Mouse (Mus musculus): ENCODE results near the gene Armt1.

Armt1 gene

GRCm38 (mm10) chr10:4432123-4432931 lies at the start of gene Armt1, which contains the start of gene Rmnd1:
Armt1 (plus strand) TSS chr10:4432467.
Rmnd1 (minus strand) TSS chr10:4432388.
- ChIA-PET CTCF (interaction anchor here (0.5 to 1.2 kb wide), 11 partner anchors 27 to 1454 kb away, joined by 3 to 6 read pairs (median 3); no protein-coding TSS in a partner anchor), POLR2A (interaction anchor here (0.5 to 4.8 kb wide), 91 partner anchors 8 to 1392 kb away, joined by 3 to 70 read pairs (median 5); partner anchors contain the start of genes Zbtb2 (in 3 of the 4), Ccdc170 (in 2 of the 4), Mthfd1l (in 2 of the 4) and Fbxo5 (in 1 of the 4))

- ChIA-PET POLR2A (interaction anchor here in 2 of 4 experiments (1.1 to 9.7 kb wide), 5 partner anchors 9 to 141 kb away, joined by 4 to 147 read pairs (median 43); no protein-coding TSS in a partner anchor), CTCF (interaction anchor here in 1 of 4 experiments (1.0 kb wide), 1 partner anchor 12 kb away, joined by 4 read pairs; no protein-coding TSS in a partner anchor)
These were observed 48.0 kb upstream of the Armt1 start for GRCm38 (mm10) chr10:4384244-4384643.

GRCm38 (mm10) chr10:4386609-4387591 lies 45.4 kb upstream of the Armt1 start:
- ChIA-PET POLR2A (interaction anchor here (0.5 to 10.7 kb wide), 41 partner anchors 8 to 1437 kb away, joined by 3 to 147 read pairs (median 5); partner anchors contain the start of genes Armt1 (in 3 of the 4), Rmnd1 (in 3 of the 4), Mthfd1l (in 2 of the 4) and Akap12 (in 1 of the 4)), CTCF (interaction anchor here in 3 of 4 experiments (0.6 to 1.1 kb wide), 4 partner anchors 11 to 133 kb away, joined by 3 to 4 read pairs (median 3); no protein-coding TSS in a partner anchor)

- ChIA-PET CTCF (interaction anchor here in 2 of 4 experiments (0.5 to 8.6 kb wide), 5 partner anchors 12 to 244 kb away, joined by 3 to 62 read pairs (median 3); no protein-coding TSS in a partner anchor), POLR2A (interaction anchor here (0.5 to 10.7 kb wide), 40 partner anchors 10 to 1436 kb away, joined by 3 to 147 read pairs (median 5); partner anchors contain the start of genes Armt1 (in 3 of the 4), Rmnd1 (in 3 of the 4), Akap12 (in 2 of the 4) and Mthfd1l (in 2 of the 4))
These were observed 44.4 kb upstream of the Armt1 start, which contains the start of gene Zbtb2 for GRCm38 (mm10) chr10:4387701-4388383. Zbtb2 (minus strand) TSS chr10:4388108.

- CTCF ChIA-PET: interaction anchor here in 3 of 4 experiments (0.5 to 8.6 kb wide), 5 partner anchors 17 to 392 kb away, joined by 3 to 62 read pairs (median 3); no protein-coding TSS in a partner anchor
- POLR2A ChIA-PET: interaction anchor here (0.5 to 10.7 kb wide), 36 partner anchors 9 to 416 kb away, joined by 3 to 147 read pairs (median 5); partner anchors contain the start of genes Armt1 (in 4 of the 4), Rmnd1 (in 3 of the 4), Akap12 (in 1 of the 4) and Mthfd1l (in 1 of the 4)
These were observed 43.9 kb upstream of the Armt1 start for GRCm38 (mm10) chr10:4388384-4388745.

GRCm38 (mm10) chr10:4389036-4389435 lies 43.2 kb upstream of the Armt1 start:
- ChIA-PET POLR2A (interaction anchor here in 3 of 4 experiments (0.6 to 10.7 kb wide), 34 partner anchors 8 to 416 kb away, joined by 3 to 147 read pairs (median 5); partner anchors contain the start of genes Armt1 (in 3 of the 3), Rmnd1 (in 3 of the 3), Akap12 (in 1 of the 3) and Mthfd1l (in 1 of the 3)), CTCF (interaction anchor here in 3 of 4 experiments (0.6 to 8.6 kb wide), 5 partner anchors 15 to 392 kb away, joined by 3 to 62 read pairs (median 3); no protein-coding TSS in a partner anchor)

- CTCF ChIA-PET: interaction anchor here in 1 of 4 experiments (1.6 to 8.6 kb wide), 2 partner anchors 16 kb away, joined by 3 to 62 read pairs; no protein-coding TSS in a partner anchor
- POLR2A ChIA-PET: interaction anchor here in 3 of 4 experiments (0.6 to 10.7 kb wide), 26 partner anchors 8 to 318 kb away, joined by 3 to 147 read pairs (median 6); partner anchors contain the start of genes Armt1 (in 2 of the 3) and Rmnd1 (in 2 of the 3)
These were observed 42.7 kb upstream of the Armt1 start for GRCm38 (mm10) chr10:4389461-4390112.

- POLR2A ChIA-PET: interaction anchor here in 3 of 4 experiments (0.6 to 10.7 kb wide), 15 partner anchors 8 to 580 kb away, joined by 3 to 147 read pairs (median 6); partner anchors contain the start of genes Armt1 (in 1 of the 3) and Rmnd1 (in 1 of the 3)
- CTCF ChIA-PET: interaction anchor here in 2 of 4 experiments (1.6 to 8.6 kb wide), 3 partner anchors 15 to 17 kb away, joined by 3 to 62 read pairs (median 5); no protein-coding TSS in a partner anchor
These were observed 41.7 kb upstream of the Armt1 start for GRCm38 (mm10) chr10:4390550-4390949.

- ChIA-PET POLR2A (interaction anchor here in 2 of 4 experiments (0.6 to 10.7 kb wide), 17 partner anchors 8 to 205 kb away, joined by 3 to 147 read pairs (median 6); partner anchors contain the start of genes Armt1 (in 1 of the 2) and Rmnd1 (in 1 of the 2)), CTCF (interaction anchor here in 2 of 4 experiments (0.7 to 8.6 kb wide), 6 partner anchors 15 to 115 kb away, joined by 3 to 62 read pairs (median 3); no protein-coding TSS in a partner anchor)
These were observed 41.2 kb upstream of the Armt1 start for GRCm38 (mm10) chr10:4391076-4391475.

- ChIA-PET CTCF (interaction anchor here (0.6 to 8.6 kb wide), 14 partner anchors 9 to 396 kb away, joined by 3 to 62 read pairs (median 3); no protein-coding TSS in a partner anchor), POLR2A (interaction anchor here in 3 of 4 experiments (0.6 to 10.7 kb wide), 29 partner anchors 7 to 353 kb away, joined by 3 to 147 read pairs (median 4); partner anchors contain the start of genes Armt1 (in 1 of the 3) and Rmnd1 (in 1 of the 3))
These were observed 40.4 kb upstream of the Armt1 start for GRCm38 (mm10) chr10:4391851-4392250.

- ChIA-PET POLR2A (interaction anchor here (0.6 to 10.7 kb wide), 20 partner anchors 7 to 320 kb away, joined by 3 to 84 read pairs (median 4); partner anchors contain the start of genes Armt1 (in 3 of the 4), Rmnd1 (in 3 of the 4) and Zbtb2 (in 1 of the 4)), CTCF (interaction anchor here in 1 of 4 experiments (8.6 kb wide), 1 partner anchor 11 kb away, joined by 62 read pairs; no protein-coding TSS in a partner anchor)
These were observed 36.9 kb upstream of the Armt1 start for GRCm38 (mm10) chr10:4395321-4395720.

GRCm38 (mm10) chr10:4398058-4398457 lies 34.2 kb upstream of the Armt1 start:
- ChIA-PET CTCF (interaction anchor here in 1 of 4 experiments (0.7 kb wide), 2 partner anchors 33 to 46 kb away, joined by 3 to 4 read pairs; no protein-coding TSS in a partner anchor), POLR2A (interaction anchor here in 3 of 4 experiments (0.5 to 7.8 kb wide), 24 partner anchors 8 to 1373 kb away, joined by 3 to 84 read pairs (median 3); partner anchors contain the start of genes Zbtb2 (in 2 of the 3), Armt1 (in 1 of the 3) and Rmnd1 (in 1 of the 3))

- CTCF ChIA-PET: interaction anchor here (0.5 to 4.7 kb wide), 51 partner anchors 8 to 1023 kb away, joined by 3 to 62 read pairs (median 4); partner anchors contain the start of genes Armt1 (in 3 of the 4), Rmnd1 (in 3 of the 4), Zbtb2 (in 2 of the 4) and Ccdc170 (in 1 of the 4)
- POLR2A ChIA-PET: interaction anchor here in 3 of 4 experiments (0.5 to 6.5 kb wide), 22 partner anchors 8 to 1010 kb away, joined by 3 to 53 read pairs (median 4); partner anchors contain the start of genes Armt1 (in 1 of the 3), Rmnd1 (in 1 of the 3) and Zbtb2 (in 1 of the 3)
These were observed 27.3 kb upstream of the Armt1 start for GRCm38 (mm10) chr10:4404895-4405491.

- ChIA-PET POLR2A (interaction anchor here in 3 of 4 experiments (0.5 to 6.5 kb wide), 22 partner anchors 9 to 1009 kb away, joined by 3 to 53 read pairs (median 4); partner anchors contain the start of genes Armt1 (in 1 of the 3), Rmnd1 (in 1 of the 3) and Zbtb2 (in 1 of the 3)), CTCF (interaction anchor here (0.6 to 4.7 kb wide), 50 partner anchors 9 to 1024 kb away, joined by 3 to 62 read pairs (median 4); partner anchors contain the start of genes Armt1 (in 3 of the 4), Rmnd1 (in 3 of the 4), Zbtb2 (in 2 of the 4) and Ccdc170 (in 1 of the 4))
These were observed 26.8 kb upstream of the Armt1 start for GRCm38 (mm10) chr10:4405511-4405910.
